Mouse (Mus musculus) left cerebral cortex, postnatal 4 days (tissue): Measurements from ENCODE around the gene Spryd3. TPM values are rescaled to one million over a fixed set of nuclear protein-coding genes. Genes with fewer than 3 reads are reported as not detected.

Experiments used
- DNase-seq: peaks from one replicate; pipeline ENCODE4 v3.0.0-alpha.2; 2022
- intact Hi-C: fragments of 180-260 bp; cut with DNase I; formaldehyde crosslinking; loops from one replicate; pipeline ENCODE4 v1.15.1; 2025
- total RNA-seq, 2 experiments: library from RNA; stranded (reverse); gene quantifications; 2 replicates each; pipeline ENCODE4 v1.2.3; 2021

Gene Spryd3
- total RNA-seq, 2 experiments from 2014 or later = 115 to 118 TPM

GRCm38 (mm10) chr15:102074876-102075585 lies 61.0 kb downstream of the Spryd3 start:
- DNase-seq = no peak
- intact Hi-C loops = no loop called here

GRCm38 (mm10) chr15:102074070-102074731 lies 61.8 kb downstream of the Spryd3 start:
- DNase-seq = peak; percentile 81
- intact Hi-C loops = no loop called here

- intact Hi-C loops = no loop called here
- DNase-seq = peak; percentile 100
Observed at GRCm38 (mm10) chr15:102073559-102074069, 62.4 kb downstream of the Spryd3 start, which contains the start of gene Eif4b. Gene Eif4b (plus strand): TSS chr15:102073773.

DNA sequence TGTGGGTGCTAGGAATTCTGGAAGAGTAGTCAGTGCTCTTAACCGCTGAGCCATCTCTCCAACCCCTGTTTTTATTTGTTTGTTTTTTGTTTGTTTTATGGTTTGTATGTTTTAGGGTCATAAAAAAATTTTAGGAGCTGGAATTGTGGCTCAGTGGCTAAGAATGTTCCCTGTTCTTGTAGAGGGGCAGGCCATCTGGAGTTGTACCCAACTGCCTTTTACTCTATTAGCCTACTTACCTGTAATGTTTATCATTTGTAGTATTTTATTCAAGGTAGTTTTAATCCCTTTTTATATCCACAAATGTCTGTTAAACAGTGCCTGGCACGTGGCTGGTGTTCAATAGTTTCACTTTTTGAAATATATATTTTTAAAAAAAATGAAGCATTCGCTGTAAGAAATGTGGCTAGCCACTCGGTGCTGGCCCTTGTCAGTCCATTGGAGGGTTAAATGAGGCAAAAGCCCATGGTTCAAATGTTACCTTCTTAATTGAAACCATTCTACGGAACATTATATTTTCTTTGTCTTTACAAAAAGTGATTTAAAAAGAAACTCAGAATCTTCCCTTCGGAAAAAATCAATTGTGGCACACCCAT lies 63.0 kb downstream of the Spryd3 start:
- no peak for DNase-seq
- intact Hi-C loops = no loop called here

GRCm38 (mm10) chr15:102070476-102071467 lies 65.3 kb downstream of the Spryd3 start:
- intact Hi-C loops = no loop called here
- no peak for DNase-seq

Other genes starting within 250 kb of the Spryd3 start
- gene Krt76, start 243.3 kb downstream of the Spryd3 start, total RNA-seq = not detected
- gene Krt4, start 211.5 kb downstream of the Spryd3 start, total RNA-seq = under 1 TPM in 1 of 2 experiments, not detected in 1; 0.24 TPM
- under 1 TPM in 1 of 2 experiments, not detected in 1; 0.32 TPM for gene Krt79, start 195.9 kb downstream of the Spryd3 start, total RNA-seq
- gene Krt78, start 181.9 kb downstream of the Spryd3 start, total RNA-seq = not detected
- gene Krt8, start 131.8 kb downstream of the Spryd3 start, total RNA-seq = under 1 TPM in 1 of 2 experiments, not detected in 1; 0.18 TPM
- gene Krt18, start 108.1 kb downstream of the Spryd3 start, total RNA-seq = under 1 TPM; 0.26 to 0.64 TPM
- gene Eif4b, start 62.5 kb downstream of the Spryd3 start, total RNA-seq = 100 to 1,000 TPM; 206 to 211 TPM
- 10 to 100 TPM in 1 of 2 experiments, 1 to 10 TPM in 1; 8.5 to 11.4 TPM for gene Tns2, start 35.8 kb downstream of the Spryd3 start, total RNA-seq
- gene Igfbp6, start 8.1 kb upstream of the Spryd3 start, total RNA-seq = 1 to 10 TPM; 1.6 to 2.0 TPM
- not detected for gene Soat2, start 14.3 kb upstream of the Spryd3 start, total RNA-seq
- 10 to 100 TPM; 70.3 to 70.6 TPM for gene Zfp740, start 67.0 kb upstream of the Spryd3 start, total RNA-seq
- 10 to 100 TPM; 27.8 TPM for gene Csad, start 68.5 kb upstream of the Spryd3 start, total RNA-seq
- gene Itgb7, start 95.7 kb upstream of the Spryd3 start, total RNA-seq = 1 to 10 TPM in 1 of 2 experiments, under 1 TPM in 1; 0.74 to 1.1 TPM
- 10 to 100 TPM; 15.9 to 16.9 TPM for gene Rarg, start 121.3 kb upstream of the Spryd3 start, total RNA-seq
- gene Gm9918, start 134.3 kb upstream of the Spryd3 start, total RNA-seq = not detected
- 10 to 100 TPM; 31.4 to 33.7 TPM for gene Mfsd5, start 143.2 kb upstream of the Spryd3 start, total RNA-seq
- 1 to 10 TPM; 8.5 to 9.9 TPM for gene Espl1, start 160.0 kb upstream of the Spryd3 start, total RNA-seq
- 100 to 1,000 TPM; 390 to 395 TPM for gene Pfdn5, start 189.9 kb upstream of the Spryd3 start, total RNA-seq
- 10 to 100 TPM; 60.2 to 65.9 TPM for gene Myg1, start 195.5 kb upstream of the Spryd3 start, total RNA-seq
- gene Aaas, start 214.5 kb upstream of the Spryd3 start, total RNA-seq = 10 to 100 TPM; 28.7 to 29.2 TPM
- under 1 TPM; 0.24 to 0.56 TPM for gene Sp7, start 230.9 kb upstream of the Spryd3 start, total RNA-seq